Mouse (Mus musculus) stomach, embryonic 14.5 days (tissue): ENCODE measurements around the gene Olfr1216. TPM values are rescaled to one million over a fixed set of nuclear protein-coding genes. Genes with fewer than 3 reads are reported as not detected.

ENCODE experiments used
- polyA plus RNA-seq: library from polyadenylated mRNA; unstranded; fragments of >200 nt; fragmentation: Nextera tagmentation; extraction: Ambion mirVana; gene quantifications from 2 replicates; pipeline ENCODE4 v1.2.1, GENCODE M21; 2014

Gene Olfr1216
- polyA plus RNA-seq, 1 experiment from 2014 or later = not detected

Other genes starting within 250 kb of the Olfr1216 start
- gene Olfr1200, start 247.9 kb downstream of the Olfr1216 start, polyA plus RNA-seq = not detected in 2 replicates
- gene Olfr1201, start 225.3 kb downstream of the Olfr1216 start, polyA plus RNA-seq = not detected in 2 replicates
- not detected in 2 replicates for gene Olfr1202, start 203.8 kb downstream of the Olfr1216 start, polyA plus RNA-seq
- gene Olfr1205, start 188.6 kb downstream of the Olfr1216 start, polyA plus RNA-seq = not detected in 2 replicates
- not detected in 2 replicates for gene Olfr1204, start 169.0 kb downstream of the Olfr1216 start, polyA plus RNA-seq
- not detected in 2 replicates for gene Olfr1206, start 155.1 kb downstream of the Olfr1216 start, polyA plus RNA-seq
- gene Olfr1208, start 116.0 kb downstream of the Olfr1216 start, polyA plus RNA-seq = not detected in 2 replicates
- gene Olfr1209, start 103.2 kb downstream of the Olfr1216 start, polyA plus RNA-seq = not detected in 2 replicates
- gene Olfr1211, start 80.2 kb downstream of the Olfr1216 start, polyA plus RNA-seq = not detected in 2 replicates
- gene Olfr1212, start 64.4 kb downstream of the Olfr1216 start, polyA plus RNA-seq = not detected in 2 replicates
- not detected in 2 replicates for gene Gm13762, start 38.1 kb downstream of the Olfr1216 start, polyA plus RNA-seq
- not detected in 2 replicates for gene Olfr1214, start 25.7 kb downstream of the Olfr1216 start, polyA plus RNA-seq
- not detected in 2 replicates for gene Olfr1215, start 11.4 kb downstream of the Olfr1216 start, polyA plus RNA-seq
- gene Olfr1217, start 13.7 kb upstream of the Olfr1216 start, polyA plus RNA-seq = not detected in 2 replicates
- gene Olfr1218, start 42.8 kb upstream of the Olfr1216 start, polyA plus RNA-seq = not detected in 2 replicates
- gene Olfr1219, start 65.2 kb upstream of the Olfr1216 start, polyA plus RNA-seq = not detected in 2 replicates
- gene Olfr1220, start 88.5 kb upstream of the Olfr1216 start, polyA plus RNA-seq = not detected in 2 replicates
- not detected in 2 replicates for gene Olfr1221, start 98.9 kb upstream of the Olfr1216 start, polyA plus RNA-seq
- not detected in 2 replicates for gene Olfr1222, start 114.7 kb upstream of the Olfr1216 start, polyA plus RNA-seq
- gene Olfr1223, start 133.2 kb upstream of the Olfr1216 start, polyA plus RNA-seq = not detected in 2 replicates
- not detected in 2 replicates for gene Olfr1224-ps1, start 145.8 kb upstream of the Olfr1216 start, polyA plus RNA-seq
- not detected in 2 replicates for gene Olfr1225, start 156.3 kb upstream of the Olfr1216 start, polyA plus RNA-seq
- not detected in 2 replicates for gene Olfr1226, start 181.7 kb upstream of the Olfr1216 start, polyA plus RNA-seq
- not detected in 2 replicates for gene Olfr1228, start 235.7 kb upstream of the Olfr1216 start, polyA plus RNA-seq